In genomic region chr14:24081911-24082558, GRCm38 (mm10) we compare ENCODE assay signal across 9 mouse cellular contexts.
DNase-seq lines count a peak whose midpoint lies in the region; ATAC-seq lines count a peak whose summit lies in the region.
"Had no signal": no experiment of that assay in that cellular context is flagged by ENCODE, and none has a peak within 500 bp of the region (broad histone marks: within the 10 kb centered on the region; RNA-seq: fewer than 3 reads in every experiment).

No protein-coding gene starts in this region.

- peak; percentile 70; the same call in 1 of the 2 replicates for ATAC-seq in limb, embryonic 11.5 days (ENCODE audit: insufficient number of reproducible peaks, low FRiP score, low TSS enrichment, low read depth)
- no peak for ATAC-seq in neural tube, embryonic 12.5 days (ENCODE audit: low FRiP score, low read depth)

- 35% methylated on average over 11 of the region's 11 CpGs for whole genome bisulfite sequencing in limb, embryonic 11.5 days
- WGBS in neural tube, embryonic 12.5 days: 31% methylated on average over 11 of the region's 11 CpGs

- no peaks in the 10 kb centered on the region for H3K36me3 ChIP-seq in limb, embryonic 11.5 days (ENCODE audit: control insufficient read depth, insufficient read depth, low read length)
- no peaks in the 10 kb centered on the region for H3K36me3 ChIP-seq in neural tube, embryonic 12.5 days

- DNase-seq in urinary bladder, postnatal 14 days (ENCODE audit: low spot score): peak; percentile 21
- no peak for DNase-seq in urinary bladder, postnatal 36 days (ENCODE audit: low spot score in 2 of 2)
- DNase-seq in frontal cortex, postnatal 10 days (ENCODE audit: low spot score in 2 of 2): peak; percentile 46 to 56
- DNase-seq in kidney, adult 18-20 months: peak; percentile 76
- peak; percentile 74 for DNase-seq in limb, embryonic 11.5 days (ENCODE audit: low spot score)
- DNase-seq in spleen, adult 12 weeks (ENCODE audit: low spot score): no peak
- DNase-seq in urinary bladder, postnatal 4 days (ENCODE audit: low spot score in 2 of 2): no peak

- H3K9me3 ChIP-seq in limb, embryonic 11.5 days (ENCODE audit: control insufficient read depth, low read length): no peaks in the 10 kb centered on the region
- H3K9me3 ChIP-seq in neural tube, embryonic 12.5 days: no peaks in the 10 kb centered on the region

- no peaks in the 10 kb centered on the region for H3K27me3 ChIP-seq in limb, embryonic 11.5 days (ENCODE audit: control insufficient read depth, insufficient read depth, low read length)
- H3K27me3 ChIP-seq in neural tube, embryonic 12.5 days (replicated peaks): no peaks in the 10 kb centered on the region

- H3K27ac ChIP-seq in limb, embryonic 11.5 days (replicated peaks; ENCODE audit: low read depth, low read length): no peak overlapping the region
- H3K27ac ChIP-seq in neural tube, embryonic 12.5 days: no peak overlapping the region
- H3K27ac ChIP-seq: liver, embryonic 14.5 days had no signal

- H3K9ac ChIP-seq in limb, embryonic 11.5 days (ENCODE audit: low read length): no peak overlapping the region
- H3K9ac ChIP-seq in neural tube, embryonic 12.5 days: no peak overlapping the region
- H3K9ac ChIP-seq: liver, embryonic 14.5 days had no signal

- H3K4me2 ChIP-seq in limb, embryonic 11.5 days (ENCODE audit: low read depth, severe bottlenecking): peak overlapping the region; percentile 20; the same call in 1 of the 2 replicates
- H3K4me2 ChIP-seq in neural tube, embryonic 12.5 days (replicated peaks): peak overlapping the region; percentile 24; the same call in 1 of the 2 replicates

- H3K4me3 ChIP-seq in limb, embryonic 11.5 days (ENCODE audit: low read depth, low read length): no peak overlapping the region
- no peak overlapping the region for H3K4me3 ChIP-seq in neural tube, embryonic 12.5 days

- peaks cover 2% of the 10 kb centered on the region; the same call in 1 of the 2 replicates for H3K4me1 ChIP-seq in limb, embryonic 11.5 days (ENCODE audit: control insufficient read depth, insufficient read depth, low read length)
- H3K4me1 ChIP-seq in neural tube, embryonic 12.5 days: 0 out of 2 replicates have a peak, but pooled peaks cover 5% of the 10 kb centered on the region

Comparison
In these comparisons a context has a peak if more than half of its experiments do, and no peak if none do; other contexts are left out.
1. DNase-seq: peak in urinary bladder, postnatal 14 days (single experiment), frontal cortex, postnatal 10 days (2 of 2), kidney, adult 18-20 months (single experiment) and limb, embryonic 11.5 days (single experiment); none in urinary bladder, postnatal 36 days (0 of 2), spleen, adult 12 weeks (single experiment) and urinary bladder, postnatal 4 days (0 of 2).